Comparison of ENCODE assay signal across 32 mouse cellular contexts in genomic region chrX:95123462-95123861, GRCm38 (mm10).
DNase-seq lines count a peak whose midpoint lies in the region; ATAC-seq lines count a peak whose summit lies in the region.
"Had no signal": no experiment of that assay in that cellular context is flagged by ENCODE, and none has a peak within 500 bp of the region (broad histone marks: within the 10 kb centered on the region; RNA-seq: fewer than 3 reads in every experiment).

No protein-coding gene starts in this region.

- ATAC-seq in cerebellum, adult (ENCODE audit: insufficient number of reproducible peaks, low FRiP score, low TSS enrichment): peak; percentile 78
- ATAC-seq in forebrain, embryonic 14.5 days: no peak
- no peak for ATAC-seq in forebrain, embryonic 15.5 days (replicated peaks)
- ATAC-seq: activated CD4-positive, CD25-positive, alpha-beta regulatory T cell, adult 4 months; forebrain, postnatal 0 days; hindbrain, postnatal 0 days; intestine, embryonic 15.5 days; midbrain, embryonic 16.5 days had no signal

- no peaks in the 10 kb centered on the region for H3K27me3 ChIP-seq in forebrain, embryonic 14.5 days (replicated peaks; ENCODE audit: control insufficient read depth, insufficient read depth, low read length)
- H3K27me3 ChIP-seq in forebrain, embryonic 15.5 days: no peaks in the 10 kb centered on the region
- H3K27me3 ChIP-seq: CH12.LX; heart, embryonic 15.5 days; hindbrain, embryonic 12.5 days; intestine, embryonic 15.5 days had no signal

- no peaks in the 10 kb centered on the region for H3K4me1 ChIP-seq in forebrain, embryonic 14.5 days (ENCODE audit: control insufficient read depth, insufficient read depth, low read length)
- no peaks in the 10 kb centered on the region for H3K4me1 ChIP-seq in forebrain, embryonic 15.5 days
- H3K4me1 ChIP-seq: heart, embryonic 10.5 days; heart, embryonic 15.5 days; hindbrain, embryonic 12.5 days; intestine, embryonic 15.5 days had no signal

- no peak overlapping the region for H3K4me2 ChIP-seq in forebrain, embryonic 14.5 days (ENCODE audit: low read length)
- H3K4me2 ChIP-seq in forebrain, embryonic 15.5 days (replicated peaks): no peak overlapping the region
- H3K4me2 ChIP-seq: heart, embryonic 15.5 days; hindbrain, embryonic 12.5 days; intestine, embryonic 15.5 days had no signal

- H3K9ac ChIP-seq in forebrain, embryonic 14.5 days (ENCODE audit: low read length): no peak overlapping the region
- H3K9ac ChIP-seq in forebrain, embryonic 15.5 days (replicated peaks): no peak overlapping the region
- H3K9ac ChIP-seq: forebrain, postnatal 0 days; heart, embryonic 15.5 days; hindbrain, embryonic 12.5 days; intestine, embryonic 15.5 days; liver, embryonic 14.5 days had no signal

- DNase-seq in cerebellum, postnatal 4 days (ENCODE audit: low spot score in 2 of 2): no peak
- peak; percentile 11 for DNase-seq in forebrain, embryonic 14.5 days (ENCODE audit: low spot score)
- peak; percentile 50 for DNase-seq in cerebellum, adult 9-11 months
- peak; percentile 0 for DNase-seq in mesoderm, embryonic 11.5 days (ENCODE audit: low read depth, low spot score)
- DNase-seq in left cerebral cortex, adult 9 months (ENCODE audit: low spot score in 2 of 2): no peak
- no peak for DNase-seq in right cerebral cortex, postnatal 14 days
- DNase-seq: adrenal gland, adult 2 months; adrenal gland, postnatal 36 days; forebrain, postnatal 0 days; gastrocnemius, postnatal 14 days; heart, adult 11 months; kidney, adult 8-10 months; layer of hippocampus, adult 9-11 months; liver; lung, adult 2 months; lung, postnatal 10 days; spleen, adult 18-20 months; thymus, adult 18-20 months; thymus, postnatal 25 days had no signal

- no peak overlapping the region for H3K4me3 ChIP-seq in forebrain, embryonic 14.5 days (ENCODE audit: low read depth, low read length)
- no peak overlapping the region for H3K4me3 ChIP-seq in forebrain, embryonic 15.5 days
- H3K4me3 ChIP-seq: heart, embryonic 10.5 days; heart, embryonic 15.5 days; hindbrain, embryonic 12.5 days; intestine, embryonic 15.5 days had no signal

- no peak overlapping the region for H3K27ac ChIP-seq in forebrain, embryonic 14.5 days (ENCODE audit: low read depth, low read length)
- no peak overlapping the region for H3K27ac ChIP-seq in forebrain, embryonic 15.5 days (replicated peaks)
- H3K27ac ChIP-seq: heart, embryonic 10.5 days; heart, embryonic 15.5 days; hindbrain, embryonic 12.5 days; hindbrain, postnatal 0 days; intestine, embryonic 15.5 days; kidney, postnatal 0 days; liver, embryonic 14.5 days; macrophage had no signal

- 33% methylated on average over 6 of the region's 6 CpGs for WGBS in forebrain, embryonic 14.5 days
- 33% methylated on average over 6 of the region's 6 CpGs for WGBS in forebrain, embryonic 15.5 days

- no peaks in the 10 kb centered on the region for H3K36me3 ChIP-seq in forebrain, embryonic 14.5 days (ENCODE audit: control insufficient read depth, insufficient read depth, low read length)
- no peaks in the 10 kb centered on the region for H3K36me3 ChIP-seq in forebrain, embryonic 15.5 days
- H3K36me3 ChIP-seq: heart, embryonic 10.5 days; heart, embryonic 15.5 days; hindbrain, embryonic 12.5 days; intestine, embryonic 15.5 days had no signal

- no peaks in the 10 kb centered on the region for H3K9me3 ChIP-seq in forebrain, embryonic 14.5 days (replicated peaks; ENCODE audit: control insufficient read depth, low read length)
- no peaks in the 10 kb centered on the region for H3K9me3 ChIP-seq in forebrain, embryonic 15.5 days
- H3K9me3 ChIP-seq: heart, embryonic 10.5 days; heart, embryonic 15.5 days; hindbrain, embryonic 12.5 days; intestine, embryonic 15.5 days had no signal

Comparison
In these comparisons a context has a peak if more than half of its experiments do, and no peak if none do; other contexts are left out.
1. DNase-seq: peak in forebrain, embryonic 14.5 days (single experiment), cerebellum, adult 9-11 months (single experiment) and mesoderm, embryonic 11.5 days (single experiment); none in cerebellum, postnatal 4 days (0 of 2), left cerebral cortex, adult 9 months (0 of 2) and right cerebral cortex, postnatal 14 days (single experiment).